Mouse (Mus musculus) midbrain, postnatal 0 days (tissue): ENCODE measurements around the gene Sorcs1. TPM values are rescaled to one million over a fixed set of nuclear protein-coding genes. Genes with fewer than 3 reads are reported as not detected.

ENCODE experiments used
- ATAC-seq: fragments of 200-750 bp; cut with Nextera tagmentation; 2 replicates; pipeline ENCODE4 v1.8.0; 2017; ENCODE audit warnings: moderate number of reproducible peaks, mild to moderate bottlenecking, moderate TSS enrichment, moderate library complexity; ENCODE audit not compliant: low FRiP score
- DNase-seq: peaks from one replicate; pipeline ENCODE4 v3.0.0-alpha.2; 2015; ENCODE audit warnings: low spot score
- H3K27ac ChIP-seq: fragments of 300-500 bp; sonication (generic); 2 replicates; pipeline ENCODE4 v1.5.1; 2014; ENCODE audit warnings: low read depth, mild to moderate bottlenecking, low read length, mixed read lengths
- H3K27me3 ChIP-seq: fragments of 300-500 bp; sonication (generic); 2 replicates; pipeline ENCODE4 v1.6.1; 2014; ENCODE audit warnings: low read length, control low read depth, mixed read lengths; ENCODE audit not compliant: insufficient read depth
- H3K36me3 ChIP-seq: fragments of 300-500 bp; sonication (generic); 2 replicates; pipeline ENCODE4 v1.6.1; 2014; ENCODE audit warnings: low read length, control low read depth, mixed read lengths; ENCODE audit not compliant: insufficient read depth
- H3K4me1 ChIP-seq: fragments of 300-500 bp; sonication (generic); 2 replicates; pipeline ENCODE4 v1.6.1; 2014; ENCODE audit warnings: mild to moderate bottlenecking, control low read depth, antibody characterized with exemption, low read length, mixed read lengths; ENCODE audit not compliant: insufficient read depth
- H3K4me2 ChIP-seq: fragments of 300-500 bp; sonication (generic); 2 replicates; pipeline ENCODE4 v1.6.1; 2014; ENCODE audit warnings: low read depth, mild to moderate bottlenecking, low read length, mixed read lengths; ENCODE audit not compliant: poor library complexity, severe bottlenecking
- H3K4me3 ChIP-seq: fragments of 300-500 bp; sonication (generic); 2 replicates; pipeline ENCODE4 v1.5.1; 2014; ENCODE audit warnings: low read depth, mild to moderate bottlenecking, low read length, moderate library complexity
- H3K9ac ChIP-seq: fragments of 300-500 bp; sonication (generic); replicated peaks from 2 replicates; pipeline ENCODE4 v1.6.1; 2014; ENCODE audit warnings: mild to moderate bottlenecking, low read length, moderate library complexity, mixed read lengths; ENCODE audit not compliant: poor library complexity, severe bottlenecking
- H3K9me3 ChIP-seq: fragments of 300-500 bp; sonication (generic); 2 replicates; pipeline ENCODE4 v1.6.1; 2016; ENCODE audit warnings: low read length, control low read depth
- CTCF ChIP-seq: IDR thresholded peaks from 2 replicates; pipeline ENCODE4 v1.5.1; 2016; ENCODE audit warnings: antibody characterized with exemption, mild to moderate bottlenecking
- WGBS: fragments of 180-500 bp; shearing (Covaris S2); extraction: QIAGEN DNeasy Blood & Tissue Kit; methylation state at CpG from one replicate; pipeline ENCODE4 v1.1.7; 2014; 5-methylcytosine and 5-hydroxymethylcytosine counted together
- polyA plus RNA-seq: library from polyadenylated mRNA; unstranded; fragments of >200 nt; fragmentation: Nextera tagmentation; extraction: Ambion mirVana; gene quantifications from 2 replicates; pipeline ENCODE4 v1.2.1, GENCODE M21; 2015
- total RNA-seq: library from RNA; depleted of rRNA; stranded (reverse); fragments of >200 nt; gene quantifications from 2 replicates; pipeline ENCODE4 v1.2.3, GENCODE M21; 2014

Sorcs1 gene
- total and polyA plus RNA-seq, 2 experiments from 2014 or later: 15.0 to 29.2 TPM

DNA sequence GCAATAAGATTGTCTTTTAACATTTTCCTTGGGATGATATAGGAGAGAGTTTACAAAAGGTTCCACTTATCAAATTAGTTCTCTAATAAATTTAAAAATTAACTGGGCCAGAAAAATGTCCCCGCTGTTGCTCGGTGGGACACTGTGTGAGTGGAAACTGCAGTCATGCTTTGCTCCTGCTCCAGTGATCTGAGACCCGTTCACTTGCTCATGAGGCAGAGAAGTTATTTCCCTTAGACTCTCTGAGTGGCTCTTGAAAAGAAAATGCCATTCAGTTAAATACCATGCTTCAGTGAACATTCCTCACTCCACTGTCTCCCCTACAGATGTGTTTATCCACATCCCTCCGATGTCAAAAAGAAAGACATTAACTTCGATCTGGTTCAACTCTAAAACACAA is 144.4 kb downstream of the Sorcs1 start:
- Histone ChIP-seq H3K4me3 (no peak overlapping the region), H3K4me1 (no peaks in the 10 kb centered on the region), H3K27ac (no peak overlapping the region), H3K27me3 (no peaks in the 10 kb centered on the region), H3K36me3 (no peaks in the 10 kb centered on the region), H3K9ac (no peak overlapping the region), H3K4me2 (no peak overlapping the region), H3K9me3 (no peaks in the 10 kb centered on the region)
- ATAC-seq (no peak), DNase-seq (no peak)
- no peak for TF ChIP-seq CTCF
- 31% methylated on average over 5 of the region's 5 CpGs for WGBS

DNA sequence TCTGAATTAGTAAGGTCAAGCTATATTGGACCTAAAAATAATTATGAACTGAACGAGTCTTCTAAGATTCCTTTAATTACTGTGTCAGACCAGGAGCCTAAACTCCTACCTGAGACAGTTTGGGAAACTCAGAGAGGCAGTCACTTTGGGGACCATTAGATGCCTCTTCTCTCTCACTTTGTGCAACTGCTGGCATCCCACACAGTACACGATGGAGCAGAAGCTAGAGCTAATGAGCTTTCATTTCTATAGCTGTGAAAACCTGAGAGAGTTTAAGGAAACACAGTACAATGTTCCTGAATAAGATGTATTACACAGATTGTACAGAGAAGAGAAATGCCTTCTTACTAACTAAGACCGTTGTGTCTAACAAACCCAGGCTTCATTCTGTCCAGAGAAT is 150.6 kb downstream of the Sorcs1 start:
- ATAC-seq (no peak), DNase-seq (no peak)
- no peak overlapping the region for H3K4me2 ChIP-seq
- no peak overlapping the region for H3K4me3 ChIP-seq
- H3K9ac ChIP-seq: no peak overlapping the region
- no peaks in the 10 kb centered on the region for H3K4me1 ChIP-seq
- no peak overlapping the region for H3K27ac ChIP-seq
- no peak for TF ChIP-seq CTCF
- 70% methylated on average over 3 of the region's 3 CpGs for WGBS
- H3K36me3 ChIP-seq: no peaks in the 10 kb centered on the region
- H3K27me3 ChIP-seq: no peaks in the 10 kb centered on the region
- no peaks in the 10 kb centered on the region for H3K9me3 ChIP-seq

DNA sequence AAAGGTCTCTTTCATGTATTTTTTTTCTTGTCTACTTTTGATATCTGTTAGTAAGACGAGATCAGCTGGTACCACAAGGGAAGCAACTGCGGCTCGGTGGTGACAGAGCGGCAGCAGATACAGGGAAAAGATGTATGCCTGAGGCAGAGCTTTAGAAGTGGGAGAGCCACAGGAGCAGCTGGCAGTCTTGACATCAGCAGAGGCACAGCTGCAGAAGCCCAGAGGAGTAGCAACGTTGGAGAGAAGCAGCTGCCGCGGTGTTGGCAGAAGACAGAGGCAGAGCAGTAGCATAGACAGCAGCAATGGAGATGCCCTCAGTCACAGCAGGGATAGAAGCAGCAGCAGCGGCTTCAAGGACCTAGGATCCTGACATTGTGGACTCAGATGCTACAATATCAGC is 152.4 kb downstream of the Sorcs1 start:
- no peak for TF ChIP-seq CTCF

DNA sequence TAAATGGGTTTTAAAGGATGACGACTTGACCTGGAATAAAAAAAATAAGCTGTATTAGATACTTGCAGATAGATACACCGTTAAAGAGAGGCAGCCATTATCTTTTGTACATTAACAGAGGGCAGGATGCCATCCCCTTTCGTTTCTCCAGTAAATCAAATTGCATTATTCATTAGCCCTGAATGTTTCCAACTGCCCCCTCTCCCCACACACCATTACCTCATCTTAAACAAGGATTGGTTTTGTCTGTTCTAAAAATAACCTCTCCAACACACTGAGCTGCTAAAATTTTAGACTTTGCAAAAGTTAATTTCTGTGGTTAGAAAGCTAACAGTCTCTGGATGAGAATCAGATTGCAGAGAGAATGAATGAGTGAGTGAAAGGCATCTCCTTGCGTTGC is 156.5 kb downstream of the Sorcs1 start:
- ATAC-seq (no peak), DNase-seq (no peak)
- H3K4me1 ChIP-seq: no peaks in the 10 kb centered on the region
- H3K36me3 ChIP-seq: no peaks in the 10 kb centered on the region
- H3K9ac ChIP-seq: no peak overlapping the region
- no peak overlapping the region for H3K4me3 ChIP-seq
- H3K9me3 ChIP-seq: no peaks in the 10 kb centered on the region
- no peak for TF ChIP-seq CTCF
- H3K27me3 ChIP-seq: no peaks in the 10 kb centered on the region
- no peak overlapping the region for H3K27ac ChIP-seq
- no peak overlapping the region for H3K4me2 ChIP-seq
- 61% methylated on average over 4 of the region's 4 CpGs for WGBS

More for the DNA sequence above, 152.4 kb downstream of the Sorcs1 start:
- no peaks in the 10 kb centered on the region for H3K4me1 ChIP-seq
- no peaks in the 10 kb centered on the region for H3K9me3 ChIP-seq
- no peak for ATAC-seq
- 71% methylated on average over 8 of the region's 8 CpGs for WGBS
- no peaks in the 10 kb centered on the region for H3K36me3 ChIP-seq
- no peak for DNase-seq
- H3K9ac ChIP-seq: no peak overlapping the region
- H3K27me3 ChIP-seq: no peaks in the 10 kb centered on the region
- H3K4me2 ChIP-seq: no peak overlapping the region
- H3K4me3 ChIP-seq: no peak overlapping the region
- no peak overlapping the region for H3K27ac ChIP-seq

DNA sequence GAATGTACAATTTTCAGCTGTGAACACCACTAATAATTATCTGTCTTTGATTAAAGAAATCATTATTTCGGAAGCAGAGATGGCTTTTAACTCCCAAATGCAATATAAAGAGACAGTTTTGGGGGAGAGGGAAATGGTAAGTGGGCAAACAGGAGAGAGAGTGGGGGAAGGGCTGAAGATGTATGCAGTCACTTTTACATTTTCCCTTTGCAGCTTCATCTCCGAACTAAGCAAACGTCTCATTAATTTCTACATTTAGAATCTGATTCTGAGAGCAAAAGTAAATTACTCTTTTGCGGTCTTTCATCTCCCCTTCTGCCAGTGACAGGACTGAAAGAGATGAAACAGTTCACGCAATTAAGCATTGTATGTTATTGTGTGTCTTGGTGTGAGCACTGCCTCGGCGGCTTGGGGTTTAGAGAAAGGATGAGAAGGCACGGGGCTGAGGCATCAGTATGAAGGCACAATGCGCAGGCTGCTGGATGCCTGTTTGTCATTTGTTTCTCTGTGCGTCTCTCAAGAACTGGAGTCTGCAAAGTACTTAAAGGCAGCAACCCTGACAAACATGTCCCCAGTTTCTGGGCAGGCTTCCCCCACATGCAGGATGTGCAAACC is 163.3 kb downstream of the Sorcs1 start:
- no peak overlapping the region for H3K4me3 ChIP-seq
- H3K27me3 ChIP-seq: no peaks in the 10 kb centered on the region
- H3K27ac ChIP-seq: no peak overlapping the region
- 0 out of 2 replicates have a peak, but pooled peaks cover 4% of the 10 kb centered on the region for H3K4me1 ChIP-seq
- no peaks in the 10 kb centered on the region for H3K36me3 ChIP-seq
- no peaks in the 10 kb centered on the region for H3K9me3 ChIP-seq
- no peak overlapping the region for H3K9ac ChIP-seq
- 30% methylated on average over 10 of the region's 10 CpGs for WGBS
- no peak for DNase-seq
- peak overlapping the region; percentile 13; the same call in 1 of the 2 replicates for H3K4me2 ChIP-seq
- ATAC-seq: no peak
- no peak for TF ChIP-seq CTCF

DNA sequence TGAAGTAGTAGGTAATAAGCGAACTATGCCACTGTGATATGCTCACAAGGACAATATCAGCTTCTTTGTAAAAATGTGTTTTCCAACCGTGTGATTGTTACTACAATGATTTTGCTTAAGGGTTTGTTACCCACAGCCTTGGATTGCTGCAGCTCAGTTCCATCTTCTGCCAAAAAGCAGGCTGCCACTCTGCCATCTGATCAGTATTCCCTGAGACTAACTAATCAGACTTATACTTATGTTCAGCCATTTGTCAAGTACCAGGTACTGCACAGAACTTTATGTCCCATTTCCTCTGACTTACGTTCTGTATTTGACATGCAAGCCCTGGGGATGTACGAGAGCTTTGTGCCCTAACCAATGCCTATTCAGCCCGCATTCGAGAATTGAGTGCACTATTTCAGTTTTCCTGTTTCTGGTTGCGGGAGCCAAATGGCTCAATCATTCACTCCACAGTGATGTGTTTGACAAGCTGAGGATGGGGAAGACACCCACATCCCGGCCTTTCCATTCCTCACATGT is 164.1 kb downstream of the Sorcs1 start:
- no peaks in the 10 kb centered on the region for H3K9me3 ChIP-seq
- H3K27me3 ChIP-seq: no peaks in the 10 kb centered on the region
- no peak for DNase-seq
- H3K4me2 ChIP-seq: no peak overlapping the region
- ATAC-seq: no peak
- no peak for TF ChIP-seq CTCF
- no peak overlapping the region for H3K4me3 ChIP-seq
- H3K27ac ChIP-seq: no peak overlapping the region
- H3K4me1 ChIP-seq: 0 out of 2 replicates have a peak, but pooled peaks cover 4% of the 10 kb centered on the region
- WGBS: 56% methylated on average over 8 of the region's 8 CpGs
- no peak overlapping the region for H3K9ac ChIP-seq
- H3K36me3 ChIP-seq: no peaks in the 10 kb centered on the region
